Mouse (Mus musculus) R1 (cell line): ENCODE measurements around the gene Igf2bp1.

Experiments used
- DNase-seq: peaks from one replicate; pipeline ENCODE4 v3.0.0-alpha.2; 2018; ENCODE audit warnings: low read depth, low spot score

Gene Igf2bp1

GRCm38 (mm10) chr11:96005403-96006271 is at the start of gene Igf2bp1:
Igf2bp1 (minus strand) TSS chr11:96005940.
- DNase-seq = peak; percentile 84

DNA sequence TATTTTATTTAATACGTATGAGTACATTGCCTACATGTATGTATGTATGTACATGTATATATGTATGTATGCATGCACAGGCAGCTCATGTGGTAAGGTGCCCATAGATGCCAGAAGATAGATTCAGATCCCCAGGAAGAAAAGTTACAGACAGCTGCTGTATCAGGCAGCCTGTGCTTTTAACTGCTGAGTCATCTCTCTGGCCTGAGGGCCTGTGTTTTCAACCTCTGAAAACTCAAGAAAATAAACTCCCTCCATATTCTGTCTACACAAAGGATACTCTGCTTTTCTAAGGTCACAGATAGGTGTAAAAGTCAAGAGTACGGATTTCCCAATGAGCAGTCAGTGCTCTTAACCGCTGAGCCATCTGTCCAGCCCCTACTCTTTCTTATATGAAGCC is 45.1 kb upstream of the Igf2bp1 start:
- no peak for DNase-seq

GRCm38 (mm10) chr11:96049939-96050338 is 44.2 kb upstream of the Igf2bp1 start:
- peak; percentile 41 for DNase-seq

- no peak for DNase-seq
These were observed 42.0 kb upstream of the Igf2bp1 start for GRCm38 (mm10) chr11:96047469-96048373.

GRCm38 (mm10) chr11:96046793-96047192 is 41.1 kb upstream of the Igf2bp1 start:
- no peak for DNase-seq

GRCm38 (mm10) chr11:96046028-96046427 is 40.3 kb upstream of the Igf2bp1 start:
- DNase-seq = no peak

DNA sequence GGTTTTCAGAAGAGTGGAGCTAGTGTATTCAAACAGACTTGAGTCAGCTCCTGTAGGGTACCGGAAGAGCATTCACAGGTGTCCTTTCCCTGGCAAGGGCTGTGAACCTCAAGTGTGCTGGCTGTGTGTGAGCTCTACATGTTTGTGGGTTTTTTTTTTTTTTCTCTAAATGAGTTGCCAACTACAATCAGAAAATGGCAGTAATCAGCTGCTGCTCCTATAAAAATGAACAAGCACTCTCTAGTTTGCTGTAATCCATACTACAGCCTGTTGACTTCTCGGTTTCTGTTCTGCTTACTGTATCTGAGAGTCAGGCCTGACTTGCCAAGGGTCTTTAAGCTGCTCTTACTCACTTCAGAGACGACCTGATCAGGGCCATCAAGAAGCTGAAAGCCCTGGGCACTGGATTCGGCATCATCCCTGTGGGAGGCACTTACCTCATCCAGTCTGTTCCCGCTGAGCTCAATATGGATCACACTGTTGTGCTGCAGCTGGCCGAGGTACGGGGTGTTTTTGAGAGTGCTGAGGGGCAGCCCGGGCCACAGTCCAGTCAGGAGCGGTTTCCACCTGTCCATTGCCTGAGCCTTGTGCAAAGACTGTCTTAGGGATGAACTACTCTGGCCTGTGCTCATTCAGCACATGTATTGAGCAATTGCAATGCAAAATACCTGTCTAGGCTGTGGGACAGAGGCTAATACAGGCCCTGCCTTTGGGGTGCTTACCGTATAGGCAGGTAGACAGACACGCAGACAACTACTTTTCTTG is 39.2 kb upstream of the Igf2bp1 start:
- DNase-seq = no peak

DNA sequence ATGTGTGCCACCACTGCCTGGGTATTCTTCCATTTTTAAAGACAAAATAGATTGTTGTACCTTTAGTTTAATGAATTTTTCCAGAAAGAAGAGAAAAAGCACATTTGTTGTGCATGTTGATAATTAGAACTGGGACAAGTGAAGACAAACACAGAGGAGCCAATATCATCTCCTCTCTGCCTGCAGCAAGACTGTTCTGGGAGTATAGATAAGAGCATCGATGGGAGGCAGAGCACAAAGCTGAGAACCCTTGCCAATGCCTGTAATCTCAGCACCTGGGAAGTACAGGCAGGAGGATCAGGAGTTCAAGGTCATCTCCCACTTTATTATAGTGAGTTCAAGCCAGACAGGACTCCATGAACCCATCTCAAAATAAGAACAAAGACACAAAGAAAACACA is 32.8 kb upstream of the Igf2bp1 start:
- DNase-seq = no peak

DNA sequence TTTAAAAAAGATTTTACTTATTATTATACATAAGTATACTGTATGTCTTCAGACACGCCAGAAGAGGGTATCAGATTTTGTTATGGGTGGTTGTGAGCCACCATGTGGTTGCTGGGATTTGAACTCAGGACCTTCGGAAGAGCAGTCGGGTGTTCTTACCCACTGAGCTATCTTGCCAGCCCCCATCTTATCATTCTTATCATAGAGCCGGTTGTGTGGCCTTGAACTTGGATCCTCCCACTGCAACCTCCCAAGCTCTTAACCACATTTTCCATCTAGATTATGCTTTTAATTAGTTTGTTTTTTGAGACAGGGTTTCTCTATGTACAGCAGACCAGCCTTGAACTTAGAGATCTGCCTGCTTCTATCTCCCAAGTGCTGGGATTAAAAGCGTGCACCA is 31.8 kb upstream of the Igf2bp1 start:
- no peak for DNase-seq

GRCm38 (mm10) chr11:96035133-96035532 is 29.4 kb upstream of the Igf2bp1 start:
- no peak for DNase-seq

- DNase-seq = peak; percentile 97
These were observed 28.9 kb upstream of the Igf2bp1 start, which contains the start of gene Snf8 for GRCm38 (mm10) chr11:96034596-96035052. Snf8 (plus strand) TSS chr11:96034885.

- DNase-seq = no peak
These were observed 28.4 kb upstream of the Igf2bp1 start for GRCm38 (mm10) chr11:96034116-96034515.

DNA sequence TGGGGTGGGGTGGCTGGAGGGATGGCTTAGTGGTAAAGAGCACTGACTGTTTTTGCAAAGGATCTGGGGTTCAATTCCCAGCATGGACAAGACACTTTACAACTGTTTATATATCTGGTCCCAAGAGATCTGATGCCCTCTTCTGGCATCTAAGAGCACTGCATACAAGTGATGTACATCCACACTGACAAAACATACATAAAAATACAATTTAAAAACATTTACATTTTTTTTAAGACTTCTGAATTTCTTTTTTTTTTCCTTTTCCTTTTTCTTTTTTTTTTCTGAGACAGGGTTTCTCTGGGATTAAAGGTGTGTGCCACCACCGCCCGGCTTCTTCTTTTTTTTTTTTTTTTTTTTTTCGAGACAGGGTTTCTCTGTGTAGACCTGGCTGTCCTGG is 27.5 kb upstream of the Igf2bp1 start:
- peak; percentile 80 for DNase-seq

DNA sequence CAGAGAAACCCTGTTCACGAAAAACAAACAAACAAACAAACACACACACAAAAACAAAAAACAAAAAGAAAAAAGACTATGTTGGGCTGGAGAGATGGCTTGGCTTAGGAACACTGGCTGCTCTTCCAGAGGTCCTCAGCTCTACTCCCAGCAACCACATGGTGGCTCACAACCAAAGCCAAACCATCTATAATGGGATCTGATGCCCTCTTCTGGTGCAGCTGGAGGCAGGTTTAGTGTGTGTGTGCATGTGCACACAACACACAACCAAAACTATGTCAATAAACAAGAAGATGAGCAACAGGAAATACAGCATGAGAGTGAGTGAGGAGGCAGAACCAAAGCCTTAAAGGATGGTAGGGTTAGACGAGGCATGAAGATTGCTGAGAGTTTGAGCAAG is 26.0 kb upstream of the Igf2bp1 start:
- peak; percentile 83 for DNase-seq

- DNase-seq = no peak
These were observed 24.8 kb upstream of the Igf2bp1 start for GRCm38 (mm10) chr11:96030571-96030970.

- no peak for DNase-seq
These were observed 22.4 kb upstream of the Igf2bp1 start for GRCm38 (mm10) chr11:96028130-96028529.

GRCm38 (mm10) chr11:96020622-96021021 is 14.9 kb upstream of the Igf2bp1 start:
- DNase-seq = no peak

DNA sequence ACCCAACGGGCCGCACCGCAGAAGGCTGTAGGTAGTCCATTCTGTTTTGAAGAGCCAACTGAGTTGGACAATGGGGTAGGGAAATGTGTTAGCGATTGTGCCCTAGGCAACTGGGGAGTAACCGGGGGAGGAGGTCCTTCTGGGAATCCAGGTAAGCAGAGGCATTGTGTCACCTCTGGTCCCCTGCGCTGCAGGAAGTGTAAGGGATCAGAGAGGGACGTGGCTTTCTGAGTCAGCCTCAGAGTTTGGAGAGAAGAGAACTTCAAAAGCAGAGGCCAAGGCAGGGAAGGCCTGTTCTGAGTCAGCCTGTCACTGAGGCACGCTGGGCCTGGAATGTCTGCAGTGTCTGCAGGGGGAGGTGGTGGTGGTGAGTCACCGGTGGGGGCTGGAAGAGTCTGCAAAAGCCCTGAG is 12.2 kb upstream of the Igf2bp1 start:
- DNase-seq = peak; percentile 97

- DNase-seq = peak; percentile 59
These were observed 9.7 kb upstream of the Igf2bp1 start for GRCm38 (mm10) chr11:96015421-96015820.

DNA sequence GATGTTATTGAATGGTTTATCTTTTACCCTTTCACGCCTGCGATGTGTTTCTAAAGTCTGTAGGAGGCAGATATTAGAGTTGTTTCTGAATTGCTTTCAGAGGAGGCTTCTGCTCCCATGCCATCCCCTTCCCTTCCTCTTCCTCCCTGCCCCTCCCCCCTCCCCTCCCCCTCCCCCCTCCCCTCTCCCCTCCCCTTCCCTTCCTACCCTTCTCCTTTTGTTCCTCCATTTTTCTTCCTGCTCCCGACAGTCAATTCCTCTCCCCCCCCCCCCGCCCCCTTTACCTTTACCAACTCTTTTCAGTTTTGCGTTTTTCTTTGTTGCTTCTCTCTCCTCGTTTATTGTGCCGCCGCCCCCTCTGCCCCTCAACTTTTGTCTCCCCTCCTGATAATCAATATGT is 6.2 kb upstream of the Igf2bp1 start:
- no peak for DNase-seq

- DNase-seq = peak; percentile 44
These were observed 3.1 kb upstream of the Igf2bp1 start for GRCm38 (mm10) chr11:96008827-96009226.
